Mouse (Mus musculus): ENCODE results near the gene Itm2c. TPM values are rescaled to one million over a fixed set of nuclear protein-coding genes. Genes with fewer than 3 reads are reported as not detected.
A peak's percentile ranks its signal among the peaks of the same experiment; 100 is the strongest.

The Itm2c gene
- total RNA-seq, 4 experiments from 2014 or later: 674 to 963 (median 811) TPM

DNA sequence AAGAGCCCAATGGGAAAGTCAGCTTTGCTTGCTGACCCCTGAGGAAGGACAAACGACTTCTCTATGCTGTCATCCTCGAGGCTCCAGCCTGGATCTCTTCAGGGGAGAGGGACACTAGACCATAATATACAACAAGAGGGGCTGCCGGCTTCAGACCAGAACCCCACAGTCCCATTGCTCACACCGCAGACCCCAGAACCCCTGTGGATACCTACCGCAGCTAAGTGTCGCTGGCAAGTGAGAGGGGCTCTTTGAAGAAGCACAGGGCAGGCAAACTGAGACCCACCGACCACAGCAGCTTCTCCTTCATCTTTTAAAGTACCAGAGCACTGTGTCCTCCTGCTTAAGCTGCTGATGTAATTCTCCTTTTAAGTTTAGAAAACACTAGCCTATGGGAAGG is 40.5 kb downstream of the Itm2c start:
- no peak for DNase-seq

DNA sequence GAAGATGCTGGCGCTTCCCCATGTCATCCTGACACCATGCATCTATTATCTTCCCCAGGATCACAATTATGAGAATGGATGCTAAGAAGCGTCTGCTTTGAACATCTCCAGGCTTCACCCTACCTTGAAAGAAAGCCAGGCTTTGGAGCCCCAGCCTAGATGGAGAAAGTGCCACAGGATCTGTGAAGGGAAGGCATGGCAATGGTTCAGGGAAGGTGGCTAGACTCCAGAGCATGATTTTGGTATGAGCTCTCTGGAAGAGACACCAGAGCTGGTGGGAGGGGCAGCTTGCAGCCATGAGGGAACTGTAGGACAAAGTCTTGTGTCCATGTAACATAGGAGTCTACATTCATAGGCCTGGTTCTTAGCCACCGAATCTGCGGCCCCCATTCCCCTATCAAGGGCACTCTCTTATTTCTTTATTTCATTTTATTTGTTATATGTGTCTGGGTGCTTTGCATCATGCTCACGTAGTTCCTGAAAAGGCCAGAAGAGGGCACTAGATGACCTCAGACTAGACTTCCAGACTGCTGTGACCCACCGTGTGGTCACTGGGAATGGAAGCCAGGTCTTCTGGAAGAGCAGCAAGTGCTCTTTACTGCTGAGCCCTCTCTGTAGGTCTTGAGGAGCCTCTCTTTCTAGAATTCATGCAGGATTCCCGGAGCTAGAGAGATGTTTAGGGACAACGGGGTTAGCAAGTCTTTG is 41.2 kb downstream of the Itm2c start:
- DNase-seq: peak; percentile 54

DNA sequence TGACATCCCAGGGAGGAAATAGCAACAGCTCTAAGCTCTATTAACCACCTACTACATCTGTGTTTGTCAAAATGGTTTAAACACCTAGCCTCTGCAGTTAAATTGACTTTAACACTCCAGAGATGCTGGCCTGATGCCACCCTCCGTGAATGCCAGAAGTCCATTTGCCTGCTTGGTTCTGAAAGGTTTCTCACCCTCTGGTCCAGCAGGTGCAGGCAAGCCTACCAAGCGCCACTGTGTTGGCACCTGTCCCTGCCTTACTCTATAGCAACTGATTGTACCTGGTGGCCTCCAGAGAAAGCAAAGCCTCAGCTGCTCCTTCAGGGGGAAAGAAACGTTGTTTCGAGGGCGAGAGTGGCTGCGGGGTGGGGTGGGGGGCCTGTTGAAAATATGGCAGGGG is 42.2 kb downstream of the Itm2c start:
- no peak for DNase-seq

DNA sequence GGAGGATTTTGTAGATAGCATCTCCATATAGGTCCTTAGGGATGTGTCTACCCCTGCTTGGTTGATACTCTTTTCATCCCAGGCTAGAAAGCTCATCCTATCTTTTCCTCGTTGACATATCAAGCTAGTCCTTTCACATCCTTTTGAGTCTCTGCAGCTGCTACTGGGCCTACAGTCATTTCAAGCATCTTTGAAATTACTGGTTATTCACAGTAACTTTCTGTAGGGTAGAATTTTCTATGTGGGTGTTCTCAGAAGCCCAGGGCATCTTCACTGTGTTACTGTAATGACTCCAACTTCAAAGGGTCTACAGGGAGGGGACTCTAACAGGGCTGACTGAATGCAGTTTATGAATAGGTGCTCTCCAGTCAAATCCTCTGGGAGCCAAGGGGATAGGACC is 43.2 kb downstream of the Itm2c start:
- DNase-seq: no peak

GRCm38 (mm10) chr1:85942318-85942717 is 48.2 kb downstream of the Itm2c start:
- DNase-seq: no peak

DNA sequence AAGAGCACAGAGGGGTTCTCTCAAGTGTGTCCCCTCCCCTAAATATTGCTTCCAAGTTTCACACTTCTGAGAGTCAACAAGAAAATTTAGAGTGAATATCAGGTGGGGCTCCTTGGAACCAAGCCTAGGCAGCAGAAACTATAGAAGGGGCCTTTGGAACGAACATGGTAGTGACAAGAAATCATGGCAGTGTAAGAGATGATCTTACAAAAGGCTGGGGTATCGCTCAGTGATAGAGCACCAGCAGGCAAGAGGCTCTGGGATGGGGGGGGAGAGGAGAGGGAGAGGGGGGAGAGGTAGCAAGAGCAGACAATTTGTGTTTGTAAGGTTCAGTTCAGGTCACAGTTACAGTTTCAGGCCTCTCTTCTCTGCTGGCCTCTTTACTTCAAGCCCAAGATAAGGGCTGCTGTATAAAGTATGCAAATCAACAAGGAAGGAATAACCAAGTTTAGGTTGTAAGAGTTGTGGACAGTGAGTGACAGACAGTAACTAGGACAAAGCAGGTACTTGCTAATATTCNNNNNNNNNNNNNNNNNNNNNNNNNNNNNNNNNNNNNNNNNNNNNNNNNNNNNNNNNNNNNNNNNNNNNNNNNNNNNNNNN is 55.1 kb downstream of the Itm2c start:
- DNase-seq: no peak

DNA sequence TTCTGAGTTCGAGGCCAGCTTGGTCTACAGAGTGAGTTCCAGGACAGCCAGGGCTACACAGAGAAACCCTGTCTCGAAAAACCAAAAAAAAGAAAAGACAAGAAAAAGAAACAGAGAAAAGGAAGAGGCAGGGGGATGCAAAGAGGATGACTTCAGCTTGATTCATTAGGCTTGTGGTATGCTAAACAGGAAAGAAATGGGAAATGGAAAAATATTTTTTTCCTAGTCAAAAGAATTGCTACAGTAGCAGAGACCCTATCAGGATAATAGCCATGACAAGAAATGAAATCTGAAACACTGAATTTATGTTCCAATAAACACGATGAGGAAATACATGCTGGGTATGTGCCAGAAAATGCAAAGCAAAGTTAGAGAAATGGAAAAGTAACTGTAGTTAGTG is 61.1 kb downstream of the Itm2c start:
- DNase-seq: no peak

DNA sequence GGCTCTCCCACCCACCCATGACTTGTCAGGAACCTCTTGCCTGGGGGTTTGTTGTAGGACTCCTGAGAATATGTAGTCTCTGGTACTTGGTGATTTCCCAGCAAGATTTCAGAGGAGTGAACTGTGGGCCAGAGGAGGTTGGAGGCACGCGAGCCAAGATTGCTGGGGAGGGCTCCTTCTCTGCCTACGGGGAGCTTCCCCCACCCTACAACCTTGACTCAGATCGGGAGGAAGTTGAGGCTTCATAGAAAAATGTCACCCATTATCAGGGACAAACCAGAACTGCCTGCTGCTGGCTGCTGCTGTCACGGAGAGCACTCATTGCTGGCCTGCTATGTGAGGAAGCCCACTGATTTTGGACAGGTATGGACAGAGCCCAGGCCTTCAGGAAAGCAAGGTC is 63.2 kb downstream of the Itm2c start:
- no peak for DNase-seq

DNA sequence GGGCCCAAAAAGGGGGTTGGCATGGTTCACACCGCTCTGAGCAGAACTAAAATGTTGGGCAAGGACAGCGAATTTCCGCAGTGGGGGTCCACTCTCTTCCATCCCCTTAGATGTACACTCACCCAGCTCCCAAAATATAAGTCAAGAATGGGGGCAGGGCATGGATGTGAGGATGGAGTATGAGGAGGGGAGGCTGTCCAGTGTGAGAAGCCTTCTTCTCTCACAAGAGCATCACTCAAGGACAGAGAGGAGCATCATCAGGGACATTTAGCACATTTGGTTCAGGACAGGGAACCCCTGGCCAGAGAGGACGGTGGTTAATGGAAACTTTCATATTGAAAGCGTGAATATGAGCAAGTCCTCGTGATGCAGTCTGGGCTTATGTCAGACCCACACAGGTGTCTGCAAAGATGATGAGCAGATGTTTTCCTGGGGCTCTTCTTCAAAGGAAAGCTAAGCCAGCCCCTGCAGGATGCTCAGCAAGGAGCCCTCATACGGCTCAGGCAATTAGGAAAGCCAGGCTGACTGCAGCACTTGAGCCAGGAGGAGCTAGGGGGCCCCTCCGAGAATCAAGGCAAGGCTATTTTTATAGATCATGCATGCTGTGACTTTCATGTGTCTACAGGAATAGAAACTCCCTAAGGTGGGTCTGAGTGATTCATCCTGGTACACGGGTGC is 64.0 kb downstream of the Itm2c start:
- no peak for DNase-seq

Other genes with a start within 250 kb of the Itm2c start
- gene Sp100, start 244.3 kb upstream of the Itm2c start, total RNA-seq (2022): 10 to 100 TPM; 22.1 to 29.6 (median 25.2) TPM
- gene A630001G21Rik, start 115.6 kb upstream of the Itm2c start, total RNA-seq (2022): 1 to 10 TPM in 3 of 4 experiments, under 1 TPM in 1; 0.64 to 1.3 (median 1.1) TPM
- 100 to 1,000 TPM; 103 to 136 (median 114) TPM for gene Cab39, start 100.8 kb upstream of the Itm2c start, total RNA-seq (2022)
- gene 4933407L21Rik, start 34.2 kb downstream of the Itm2c start, total RNA-seq (2022): 1 to 10 TPM in 1 of 4 experiments, under 1 TPM in 1, not detected in 2; 0.30 to 1.3 TPM
- 1 to 10 TPM; 3.1 to 7.8 (median 5.1) TPM for gene Gpr55, start 66.7 kb downstream of the Itm2c start, total RNA-seq (2022)
- gene Spata3, start 122.5 kb downstream of the Itm2c start, total RNA-seq (2022): not detected
- gene 2810459M11Rik, start 151.6 kb downstream of the Itm2c start, total RNA-seq (2022): 1 to 10 TPM in 1 of 4 experiments, under 1 TPM in 3; 0.18 to 1.0 (median 0.29) TPM
- 100 to 1,000 TPM; 114 to 128 (median 117) TPM for gene Psmd1, start 170.1 kb downstream of the Itm2c start, total RNA-seq (2022)
- under 1 TPM in 3 of 4 experiments, not detected in 1; 0.17 to 0.56 (median 0.37) TPM for gene Htr2b, start 217.7 kb downstream of the Itm2c start, total RNA-seq (2022)
- 1 to 10 TPM in 3 of 4 experiments, not detected in 1; 1.9 to 4.2 (median 2.3) TPM for gene Gm21972, start 239.4 kb downstream of the Itm2c start, total RNA-seq (2022)